ENCODE assay signal across 19 mouse cellular contexts in genomic region chr9:36808126-36808785, GRCm38 (mm10). TPM values are rescaled to one million over a fixed set of nuclear protein-coding genes. Genes with fewer than 3 reads are reported as not detected.
DNase-seq lines count a peak whose midpoint lies in the region; ATAC-seq and TF ChIP-seq lines count a peak whose summit lies in the region.
"Had no signal": no experiment of that assay in that cellular context is flagged by ENCODE, and none has a peak within 500 bp of the region (broad histone marks: within the 10 kb centered on the region; RNA-seq: fewer than 3 reads in every experiment).

No protein-coding gene starts in this region.

- TF ChIP-seq CTCF in forebrain, postnatal 0 days (IDR thresholded peaks at IDR 0.05; ENCODE audit: low read depth) = no peak
- no peak for TF ChIP-seq CTCF in layer of hippocampus, adult 2 months (conservative IDR thresholded peaks at IDR 0.05)
- no peak for TF ChIP-seq CTCF in liver, postnatal 0 days (IDR thresholded peaks at IDR 0.05; ENCODE audit: low read depth)

- peak; percentile 70; the same call in 1 of the 2 replicates for TF ChIP-seq EP300 in liver, postnatal 0 days (IDR thresholded peaks at IDR 0.05; ENCODE audit: low read depth)

- H3K36me3 ChIP-seq in forebrain, postnatal 0 days (ENCODE audit: insufficient read depth) = no peaks in the 10 kb centered on the region
- no peaks in the 10 kb centered on the region for H3K36me3 ChIP-seq in forebrain, embryonic 13.5 days (ENCODE audit: poor library complexity, severe bottlenecking)
- no peaks in the 10 kb centered on the region for H3K36me3 ChIP-seq in liver, postnatal 0 days (replicated peaks; ENCODE audit: insufficient read depth, low read length)
- H3K36me3 ChIP-seq in liver, embryonic 11.5 days (ENCODE audit: control insufficient read depth, insufficient read depth, low read length) = no peaks in the 10 kb centered on the region
- H3K36me3 ChIP-seq: embryonic facial prominence, embryonic 10.5 days; heart, embryonic 10.5 days; hindbrain, embryonic 12.5 days had no signal

- DNase-seq in forebrain, postnatal 0 days = no peak
- peak; percentile 22 to 66 for DNase-seq in layer of hippocampus, adult 2 months (ENCODE audit: low spot score in 2 of 2)
- DNase-seq in layer of hippocampus, adult 9-10 months (ENCODE audit: low spot score) = no peak
- peak; percentile 16 for DNase-seq in liver, postnatal 0 days
- no peak for DNase-seq in liver, embryonic 11.5 days (ENCODE audit: low spot score)
- DNase-seq: adrenal gland, postnatal 14 days; cerebellum, adult 2 months; cerebellum, postnatal 10 days; gastrocnemius, postnatal 10 days; heart, postnatal 10 days; heart, postnatal 4 days had no signal

- no peak overlapping the region for H3K9ac ChIP-seq in forebrain, postnatal 0 days
- H3K9ac ChIP-seq in forebrain, embryonic 13.5 days = no peak overlapping the region
- H3K9ac ChIP-seq in liver, postnatal 0 days (replicated peaks) = no peak overlapping the region
- H3K9ac ChIP-seq in liver, embryonic 11.5 days (ENCODE audit: low read depth, low read length) = no peak overlapping the region
- H3K9ac ChIP-seq: hindbrain, embryonic 12.5 days had no signal

- H3K4me3 ChIP-seq in forebrain, postnatal 0 days (ENCODE audit: low read depth, low read length) = no peak overlapping the region
- H3K4me3 ChIP-seq in forebrain, embryonic 13.5 days = no peak overlapping the region
- H3K4me3 ChIP-seq in layer of hippocampus, adult 2 months = no peak overlapping the region
- no peak overlapping the region for H3K4me3 ChIP-seq in liver, postnatal 0 days (ENCODE audit: low read depth, low read length)
- no peak overlapping the region for H3K4me3 ChIP-seq in liver, embryonic 11.5 days (ENCODE audit: low read depth, low read length)
- H3K4me3 ChIP-seq: embryonic facial prominence, embryonic 10.5 days; heart, embryonic 10.5 days; hindbrain, embryonic 12.5 days had no signal

- H3K4me1 ChIP-seq in forebrain, postnatal 0 days (ENCODE audit: insufficient read depth) = no peaks in the 10 kb centered on the region
- no peaks in the 10 kb centered on the region for H3K4me1 ChIP-seq in forebrain, embryonic 13.5 days
- peaks cover 6% of the 10 kb centered on the region; the same call in 1 of the 2 replicates for H3K4me1 ChIP-seq in liver, postnatal 0 days (ENCODE audit: insufficient read depth)
- H3K4me1 ChIP-seq in liver, embryonic 11.5 days (replicated peaks; ENCODE audit: control insufficient read depth, insufficient read depth, low read length) = no peaks in the 10 kb centered on the region
- H3K4me1 ChIP-seq: heart, embryonic 10.5 days; hindbrain, embryonic 12.5 days had no signal

- no peak overlapping the region for H3K27ac ChIP-seq in forebrain, postnatal 0 days (ENCODE audit: low read depth, low read length)
- H3K27ac ChIP-seq in forebrain, embryonic 13.5 days = no peak overlapping the region
- H3K27ac ChIP-seq in layer of hippocampus, adult 2 months = peak overlapping the region; percentile 64
- peak overlapping the region; percentile 84 for H3K27ac ChIP-seq in liver, postnatal 0 days (ENCODE audit: low read depth)
- H3K27ac ChIP-seq in liver, embryonic 11.5 days (ENCODE audit: low read depth, low read length) = no peak overlapping the region
- H3K27ac ChIP-seq: embryonic facial prominence, embryonic 10.5 days; heart, embryonic 10.5 days; hindbrain, embryonic 12.5 days had no signal

- whole genome bisulfite sequencing in forebrain, postnatal 0 days = 47% methylated on average over 5 of the region's 5 CpGs
- 74% methylated on average over 5 of the region's 5 CpGs for WGBS in forebrain, embryonic 13.5 days
- 69% methylated on average over 5 of the region's 5 CpGs for WGBS in liver, postnatal 0 days (ENCODE audit: insufficient replicate concordance)
- 78% methylated on average over 5 of the region's 5 CpGs for WGBS in liver, embryonic 11.5 days

- H3K4me2 ChIP-seq in forebrain, postnatal 0 days (ENCODE audit: low read depth) = no peak overlapping the region
- no peak overlapping the region for H3K4me2 ChIP-seq in forebrain, embryonic 13.5 days
- no peak overlapping the region for H3K4me2 ChIP-seq in liver, postnatal 0 days (ENCODE audit: low read depth, low read length)
- no peak overlapping the region for H3K4me2 ChIP-seq in liver, embryonic 11.5 days
- H3K4me2 ChIP-seq: hindbrain, embryonic 12.5 days had no signal

- 0 out of 2 replicates have a peak, but pooled peaks have one; percentile 20 for ATAC-seq in forebrain, postnatal 0 days
- ATAC-seq in forebrain, embryonic 13.5 days = no peak
- peak; percentile 97 for ATAC-seq in liver, postnatal 0 days
- no peak for ATAC-seq in liver, embryonic 11.5 days (replicated peaks; ENCODE audit: low FRiP score)
- ATAC-seq: activated CD4-positive, CD25-positive, alpha-beta regulatory T cell, adult 4 months; hindbrain, embryonic 16.5 days; Patski had no signal

- H3K9me3 ChIP-seq in forebrain, postnatal 0 days (ENCODE audit: low read length) = no peaks in the 10 kb centered on the region
- no peaks in the 10 kb centered on the region for H3K9me3 ChIP-seq in forebrain, embryonic 13.5 days (replicated peaks)
- no peaks in the 10 kb centered on the region for H3K9me3 ChIP-seq in liver, postnatal 0 days (ENCODE audit: low read length)
- H3K9me3 ChIP-seq in liver, embryonic 11.5 days (ENCODE audit: control insufficient read depth, low read length) = no peaks in the 10 kb centered on the region
- H3K9me3 ChIP-seq: embryonic facial prominence, embryonic 10.5 days; heart, embryonic 10.5 days; hindbrain, embryonic 12.5 days had no signal

- no peaks in the 10 kb centered on the region for H3K27me3 ChIP-seq in forebrain, postnatal 0 days (ENCODE audit: insufficient read depth, low read length)
- H3K27me3 ChIP-seq in forebrain, embryonic 13.5 days = no peaks in the 10 kb centered on the region
- H3K27me3 ChIP-seq in liver, postnatal 0 days (ENCODE audit: insufficient read depth, low read length) = no peaks in the 10 kb centered on the region
- H3K27me3 ChIP-seq in liver, embryonic 11.5 days (replicated peaks; ENCODE audit: control insufficient read depth, insufficient read depth, low read length) = no peaks in the 10 kb centered on the region
- H3K27me3 ChIP-seq: hindbrain, embryonic 12.5 days had no signal

RNA-seq across cellular contexts. Expression of gene Ei24, which starts 11.1 kb away (rescaled TPM):
- 93.8 and 103 TPM in 2 replicates for total RNA-seq in forebrain, postnatal 0 days (2014; rRNA removed)
- 101 and 112 TPM in 2 replicates for polyA plus RNA-seq in forebrain, postnatal 0 days (2015; fragmentation: Nextera tagmentation; extraction: Ambion mirVana)
- 105 and 112 TPM in 2 replicates for polyA plus RNA-seq in forebrain, embryonic 13.5 days (2015; fragmentation: Nextera tagmentation; extraction: Ambion mirVana)
- total RNA-seq in layer of hippocampus, adult 2 months (2021) = 100 to 1,000 TPM in 1 of 2 experiments, 10 to 100 TPM in 1; 97.7 to 102 TPM
- polyA plus RNA-seq in liver, postnatal 0 days (2015; fragmentation: Nextera tagmentation; extraction: Ambion mirVana) = 61.6 and 62.5 TPM in 2 replicates
- 39.4 and 45.0 TPM in 2 replicates for polyA plus RNA-seq in liver, embryonic 11.5 days (2014; fragmentation: Nextera tagmentation; extraction: Ambion mirVana)

RNA-seq across cellular contexts. Expression of gene Fez1, which starts 13.4 kb away (rescaled TPM):
- total RNA-seq in forebrain, postnatal 0 days (2014; rRNA removed) = 586 and 786 TPM in 2 replicates
- 644 and 657 TPM in 2 replicates for polyA plus RNA-seq in forebrain, postnatal 0 days (2015; fragmentation: Nextera tagmentation; extraction: Ambion mirVana)
- 601 and 607 TPM in 2 replicates for polyA plus RNA-seq in forebrain, embryonic 13.5 days (2015; fragmentation: Nextera tagmentation; extraction: Ambion mirVana)
- 100 to 1,000 TPM; 274 to 276 TPM for total RNA-seq in layer of hippocampus, adult 2 months (2021)
- 0.15 and 0.50 TPM in 2 replicates for polyA plus RNA-seq in liver, postnatal 0 days (2015; fragmentation: Nextera tagmentation; extraction: Ambion mirVana)
- polyA plus RNA-seq in liver, embryonic 11.5 days (2014; fragmentation: Nextera tagmentation; extraction: Ambion mirVana) = 2.7 and 3.2 TPM in 2 replicates
- total RNA-seq: CH12.LX had no signal
- polyA plus RNA-seq: activated CD4-positive, CD25-positive, alpha-beta regulatory T cell, adult 4 months; Patski had no signal

RNA-seq across cellular contexts. Expression of gene Stt3a, which starts 40.8 kb away (rescaled TPM):
- 39.2 and 53.9 TPM in 2 replicates for total RNA-seq in forebrain, postnatal 0 days (2014; rRNA removed)
- polyA plus RNA-seq in forebrain, postnatal 0 days (2015; fragmentation: Nextera tagmentation; extraction: Ambion mirVana) = 46.8 and 67.5 TPM in 2 replicates
- 104 and 117 TPM in 2 replicates for polyA plus RNA-seq in forebrain, embryonic 13.5 days (2015; fragmentation: Nextera tagmentation; extraction: Ambion mirVana)
- total RNA-seq in layer of hippocampus, adult 2 months (2021) = 10 to 100 TPM; 70.6 to 80.9 TPM
- polyA plus RNA-seq in liver, postnatal 0 days (2015; fragmentation: Nextera tagmentation; extraction: Ambion mirVana) = 99.9 and 113 TPM in 2 replicates
- polyA plus RNA-seq in liver, embryonic 11.5 days (2014; fragmentation: Nextera tagmentation; extraction: Ambion mirVana) = 296 and 315 TPM in 2 replicates

Comparison
In these comparisons a context has a peak if more than half of its experiments do, and no peak if none do; other contexts are left out.
1. ATAC-seq: peak in forebrain, postnatal 0 days (single experiment) and liver, postnatal 0 days (single experiment); none in forebrain, embryonic 13.5 days (single experiment) and liver, embryonic 11.5 days (single experiment).
2. DNase-seq: peak in layer of hippocampus, adult 2 months (2 of 2) and liver, postnatal 0 days (single experiment); none in forebrain, postnatal 0 days (single experiment), layer of hippocampus, adult 9-10 months (single experiment) and liver, embryonic 11.5 days (single experiment).
3. H3K27ac ChIP-seq: peak in layer of hippocampus, adult 2 months (single experiment) and liver, postnatal 0 days (single experiment); none in forebrain, postnatal 0 days (single experiment), forebrain, embryonic 13.5 days (single experiment) and liver, embryonic 11.5 days (single experiment).
4. RNA of gene Fez1, which starts 13.4 kb away (polyA plus RNA-seq): 644 to 657 TPM in forebrain, postnatal 0 days and 601 to 607 TPM in forebrain, embryonic 13.5 days; 2.7 to 3.2 TPM in liver, embryonic 11.5 days and 0.15 to 0.50 TPM in liver, postnatal 0 days; every median in the first group is over 100 times any median in the second.